Mouse (Mus musculus) cortical plate, adult 2 months (tissue): ENCODE measurements around the gene Tpr. TPM values are rescaled to one million over a fixed set of nuclear protein-coding genes. Genes with fewer than 3 reads are reported as not detected.

ENCODE experiments used
- H3K27ac ChIP-seq: fragments of 200-500 bp; 2 replicates; pipeline ENCODE4 v1.5.1; 2012; ENCODE audit warnings: low read length, control low read depth, inconsistent platforms; ENCODE audit not compliant: insufficient read depth
- H3K4me1 ChIP-seq: fragments of 200-500 bp; 2 replicates; pipeline ENCODE4 v1.6.1; 2011; ENCODE audit warnings: low read length; ENCODE audit not compliant: control insufficient read depth, insufficient read depth
- H3K4me3 ChIP-seq: fragments of 200-500 bp; 2 replicates; pipeline ENCODE4 v1.5.1; 2011; ENCODE audit warnings: mild to moderate bottlenecking, low read length, control low read depth; ENCODE audit not compliant: insufficient read depth
- CTCF ChIP-seq: fragments of 200-500 bp; IDR thresholded peaks from 2 replicates; pipeline ENCODE4 v1.5.1; 2011; ENCODE audit warnings: mild to moderate bottlenecking, control low read depth, low read length; ENCODE audit not compliant: insufficient read depth; ENCODE audit errors: extremely low read depth
- POLR2A ChIP-seq: fragments of 200-500 bp; IDR thresholded peaks from 2 replicates; pipeline ENCODE4 v1.6.1; 2011; ENCODE audit warnings: mild to moderate bottlenecking, low read length, control low read depth; ENCODE audit not compliant: insufficient read depth; ENCODE audit errors: extremely low read depth
- polyA plus RNA-seq: library from polyadenylated mRNA; depleted of rRNA; stranded (reverse); fragments of >200 nt; gene quantifications from 2 replicates; pipeline ENCODE4 v1.2.3, GENCODE M21; 2012

The Tpr gene
- polyA plus RNA-seq, 1 experiment, result 73.7 TPM

GRCm38 (mm10) chr1:150458977-150459376, 66.3 kb downstream of the Tpr start:
- Histone ChIP-seq H3K4me3 (no peak overlapping the region), H3K27ac (no peak overlapping the region), H3K4me1 (no peaks in the 10 kb centered on the region)
- TF ChIP-seq POLR2A (no peak), CTCF (no peak)

GRCm38 (mm10) chr1:150459599-150459998, 67.0 kb downstream of the Tpr start:
- TF ChIP-seq POLR2A (no peak), CTCF (no peak)
- no peak overlapping the region for H3K4me3 ChIP-seq
- H3K27ac ChIP-seq, result no peak overlapping the region
- no peaks in the 10 kb centered on the region for H3K4me1 ChIP-seq

DNA sequence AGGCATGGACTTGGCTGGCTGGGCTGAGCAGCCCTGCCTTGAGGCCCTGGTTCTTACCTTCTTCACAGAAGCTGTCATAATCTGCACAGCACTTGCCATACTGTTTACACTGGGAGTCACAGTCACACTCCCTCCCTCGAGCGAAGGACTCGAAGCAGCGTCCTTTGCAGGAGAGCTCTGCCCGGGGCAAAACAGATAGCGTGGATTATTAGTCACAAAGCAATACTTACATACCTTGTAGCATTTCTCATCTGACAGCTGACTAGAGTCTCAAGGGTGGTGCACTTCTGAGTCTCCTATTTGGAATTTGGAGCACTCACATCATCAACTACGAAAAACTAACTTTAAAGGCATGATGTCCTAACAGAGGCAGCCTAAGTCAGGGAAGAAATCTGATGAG, 68.0 kb downstream of the Tpr start:
- Histone ChIP-seq H3K27ac (no peak overlapping the region), H3K4me3 (no peak overlapping the region), H3K4me1 (no peaks in the 10 kb centered on the region)
- TF ChIP-seq CTCF (no peak), POLR2A (no peak)

DNA sequence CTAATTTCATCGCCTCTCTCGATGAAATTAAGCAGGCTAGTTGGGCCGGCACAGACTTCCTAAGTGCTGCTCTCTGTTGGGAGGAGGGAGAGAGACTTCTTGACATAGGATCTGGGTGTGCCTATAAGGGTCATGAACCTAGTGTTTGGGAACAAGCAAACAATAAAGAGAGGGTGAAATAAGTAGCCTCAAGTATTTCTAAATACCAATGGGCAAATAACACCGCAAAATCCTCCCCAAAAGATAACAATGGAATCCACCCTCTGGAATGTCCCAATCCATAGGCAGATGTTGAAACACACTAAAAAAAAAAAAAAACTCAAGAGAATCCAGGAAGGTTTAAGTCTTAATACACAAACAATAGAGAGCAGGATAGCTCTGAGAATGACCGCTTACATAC, 70.4 kb downstream of the Tpr start:
- TF ChIP-seq CTCF (no peak), POLR2A (no peak)
- Histone ChIP-seq H3K4me1 (no peaks in the 10 kb centered on the region), H3K4me3 (no peak overlapping the region), H3K27ac (no peak overlapping the region)

- Histone ChIP-seq H3K4me1 (no peaks in the 10 kb centered on the region), H3K4me3 (no peak overlapping the region), H3K27ac (no peak overlapping the region)
- TF ChIP-seq POLR2A (no peak), CTCF (no peak)
These were observed 71.1 kb downstream of the Tpr start for GRCm38 (mm10) chr1:150463691-150464090.

GRCm38 (mm10) chr1:150465364-150465763, 72.7 kb downstream of the Tpr start:
- Histone ChIP-seq H3K27ac (no peak overlapping the region), H3K4me1 (no peaks in the 10 kb centered on the region), H3K4me3 (no peak overlapping the region)
- TF ChIP-seq POLR2A (no peak), CTCF (no peak)

GRCm38 (mm10) chr1:150466132-150466531, 73.5 kb downstream of the Tpr start, which contains the start of gene Prg4:
TSS of gene Prg4 (minus strand) at chr1:150466165.
- Histone ChIP-seq H3K4me1 (no peaks in the 10 kb centered on the region), H3K27ac (no peak within 1 kb of the TSS), H3K4me3 (no peak within 1 kb of the TSS)
- TF ChIP-seq POLR2A (no peak), CTCF (no peak)

DNA sequence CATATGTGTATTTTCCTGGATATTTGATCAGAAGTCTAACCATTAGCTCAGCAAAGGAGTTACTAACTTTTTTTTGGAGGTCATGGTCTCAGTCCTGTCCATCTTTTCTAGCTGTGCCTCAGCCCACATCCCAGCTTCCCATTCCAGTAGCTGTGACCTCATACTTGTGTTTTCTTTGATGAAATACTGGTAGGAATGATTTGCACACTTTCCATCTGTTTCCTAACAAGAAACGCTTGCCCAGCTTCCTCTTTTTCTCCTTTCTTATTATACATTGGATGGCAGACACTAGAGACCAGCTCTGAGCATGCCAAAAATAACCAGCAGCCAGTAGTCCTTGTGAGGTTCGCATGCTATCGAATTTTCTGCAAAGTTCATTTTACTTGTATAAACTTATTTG, 77.4 kb downstream of the Tpr start:
- Histone ChIP-seq H3K27ac (no peak overlapping the region), H3K4me1 (no peaks in the 10 kb centered on the region), H3K4me3 (no peak overlapping the region)
- no peak for TF ChIP-seq POLR2A
- TF ChIP-seq CTCF, result no peak

GRCm38 (mm10) chr1:150472525-150472924, 79.9 kb downstream of the Tpr start:
- no peak for TF ChIP-seq POLR2A
- TF ChIP-seq CTCF, result no peak
- H3K4me1 ChIP-seq, result no peaks in the 10 kb centered on the region
- H3K4me3 ChIP-seq, result no peak overlapping the region
- no peak overlapping the region for H3K27ac ChIP-seq

- no peak overlapping the region for H3K4me3 ChIP-seq
- no peak for TF ChIP-seq POLR2A
- H3K4me1 ChIP-seq, result no peaks in the 10 kb centered on the region
- no peak overlapping the region for H3K27ac ChIP-seq
These were observed 88.0 kb downstream of the Tpr start for GRCm38 (mm10) chr1:150480674-150481073.

GRCm38 (mm10) chr1:150489148-150489547, 96.5 kb downstream of the Tpr start:
- Histone ChIP-seq H3K4me1 (no peaks in the 10 kb centered on the region), H3K27ac (no peak overlapping the region), H3K4me3 (no peak overlapping the region)
- TF ChIP-seq POLR2A (no peak), CTCF (no peak)
